Mouse (Mus musculus): ENCODE measurements around the gene Mrps16. TPM values are rescaled to one million over a fixed set of nuclear protein-coding genes. Genes with fewer than 3 reads are reported as not detected.
A peak's percentile ranks its signal among the peaks of the same experiment; 100 is the strongest.

Gene Mrps16
- polyA plus RNA-seq, 1 experiment, result 2.8 TPM

DNA sequence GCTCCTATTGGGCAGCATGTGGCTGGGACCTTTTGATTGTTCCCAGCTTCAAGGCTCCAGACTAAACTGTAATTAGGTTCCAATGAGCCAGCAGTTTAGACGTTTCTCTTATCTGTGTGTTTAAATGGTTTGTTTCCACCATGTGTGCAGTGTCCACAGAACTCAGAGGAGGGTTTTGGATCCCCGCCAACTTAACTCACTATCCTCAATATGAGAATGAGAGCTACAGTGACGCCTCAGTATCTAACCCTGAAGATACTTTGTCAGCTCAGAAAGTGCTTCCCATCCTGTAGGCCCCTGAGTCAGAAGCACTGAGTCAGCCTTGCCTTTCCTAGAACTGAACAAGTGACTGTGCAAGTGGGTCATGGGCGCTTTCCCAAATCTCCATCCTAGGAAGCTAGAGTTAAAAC, 16.3 kb downstream of the Mrps16 start:
- no peaks in the 10 kb centered on the region for H3K9me3 ChIP-seq (ENCODE audit: control insufficient read depth, low read length)
- no peak overlapping the region for H3K4me3 ChIP-seq (replicated peaks)
- TF ChIP-seq TAL1 (IDR thresholded peaks at IDR 0.05; ENCODE audit: low read length), result no peak
- no peak for TF ChIP-seq GATA1 (IDR thresholded peaks at IDR 0.05; ENCODE audit: low read length)
- no peaks in the 10 kb centered on the region for H3K27me3 ChIP-seq (ENCODE audit: control insufficient read depth)
- H3K36me3 ChIP-seq (ENCODE audit: control insufficient read depth), result peaks cover 85% of the 10 kb centered on the region
- H3K4me1 ChIP-seq (ENCODE audit: control insufficient read depth), result peaks cover 10% of the 10 kb centered on the region

DNA sequence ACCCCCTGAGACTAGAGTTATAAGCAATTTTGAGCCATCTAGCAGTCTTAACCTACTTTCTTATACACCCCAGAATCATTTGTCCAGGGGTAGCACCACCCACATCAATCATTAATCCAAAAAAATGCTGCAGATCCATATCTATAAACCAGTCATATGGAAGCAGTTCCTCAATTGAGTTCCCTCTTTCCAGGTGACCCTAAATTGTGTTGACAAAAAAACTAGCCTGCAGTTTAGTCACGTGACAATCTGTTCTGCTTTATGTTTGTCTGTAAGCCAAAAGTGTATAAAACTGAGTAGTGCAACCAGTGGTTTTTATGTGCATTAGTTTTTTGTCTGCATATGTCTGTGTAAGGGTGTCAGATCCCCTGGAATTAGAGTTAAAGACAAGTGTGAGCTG, 21.6 kb downstream of the Mrps16 start:
- H3K4me1 ChIP-seq (ENCODE audit: control insufficient read depth), result peaks cover 3% of the 10 kb centered on the region

DNA sequence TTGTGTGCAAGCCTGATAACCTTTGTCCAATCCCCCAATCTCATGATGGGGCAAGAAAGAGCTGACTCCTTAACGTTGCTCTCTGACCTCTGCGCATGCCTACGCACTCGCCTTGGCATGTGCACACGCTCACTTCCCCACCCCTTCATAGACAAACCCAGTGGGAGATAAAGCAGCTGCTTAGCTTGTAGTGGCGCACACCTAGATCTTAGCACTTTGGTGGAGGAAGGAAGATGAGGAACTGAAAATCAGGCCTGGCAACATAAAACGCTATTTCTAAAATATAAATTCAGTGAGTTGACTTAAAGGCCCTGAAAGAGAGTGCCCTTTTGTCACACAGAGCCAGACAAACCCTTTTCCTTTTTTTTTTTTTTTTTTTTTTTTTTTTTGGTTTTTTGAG, 22.6 kb downstream of the Mrps16 start:
- no peaks in the 10 kb centered on the region for H3K27me3 ChIP-seq (ENCODE audit: control insufficient read depth)
- peaks cover 41% of the 10 kb centered on the region for H3K36me3 ChIP-seq (ENCODE audit: control insufficient read depth)

More for the DNA sequence above, 21.6 kb downstream of the Mrps16 start:
- Histone ChIP-seq H3K4me3 (replicated peaks) (no peak overlapping the region), H3K27me3 (ENCODE audit: control insufficient read depth) (no peaks in the 10 kb centered on the region), H3K36me3 (ENCODE audit: control insufficient read depth) (peaks cover 50% of the 10 kb centered on the region), H3K9me3 (ENCODE audit: control insufficient read depth, low read length) (no peaks in the 10 kb centered on the region)
- TF ChIP-seq TAL1 (IDR thresholded peaks at IDR 0.05; ENCODE audit: low read length) (no peak), GATA1 (IDR thresholded peaks at IDR 0.05; ENCODE audit: low read length) (no peak)

DNA sequence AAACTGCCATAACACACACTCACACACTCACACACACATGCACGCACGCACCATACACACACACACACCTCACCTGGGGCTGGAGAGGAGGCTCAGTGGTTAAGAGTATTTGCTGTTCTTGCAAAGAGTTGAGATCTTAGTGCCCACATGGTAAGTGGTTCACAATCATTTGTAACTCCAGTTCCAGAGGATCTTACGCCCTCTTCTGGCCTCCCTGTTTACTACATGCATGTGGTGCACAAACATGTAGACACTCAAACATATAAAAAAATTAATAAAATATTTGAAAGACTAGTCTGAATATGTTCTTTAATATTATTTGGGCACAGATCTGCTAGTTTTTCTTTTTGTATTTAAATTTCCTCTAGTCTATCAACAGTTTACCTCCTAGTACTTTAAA, 25.2 kb downstream of the Mrps16 start:
- peaks cover 3% of the 10 kb centered on the region for H3K4me1 ChIP-seq (ENCODE audit: control insufficient read depth)
- H3K4me3 ChIP-seq (replicated peaks), result no peak overlapping the region
- TF ChIP-seq TAL1 (IDR thresholded peaks at IDR 0.05; ENCODE audit: low read length), result no peak
- no peak for TF ChIP-seq GATA1 (IDR thresholded peaks at IDR 0.05; ENCODE audit: low read length)
- no peaks in the 10 kb centered on the region for H3K27me3 ChIP-seq (ENCODE audit: control insufficient read depth)
- peaks cover 39% of the 10 kb centered on the region for H3K36me3 ChIP-seq (ENCODE audit: control insufficient read depth)
- no peaks in the 10 kb centered on the region for H3K9me3 ChIP-seq (ENCODE audit: control insufficient read depth, low read length)

More for the DNA sequence above, 22.6 kb downstream of the Mrps16 start:
- Histone ChIP-seq H3K4me1 (ENCODE audit: control insufficient read depth) (peaks cover 3% of the 10 kb centered on the region), H3K4me3 (replicated peaks) (no peak overlapping the region), H3K9me3 (ENCODE audit: control insufficient read depth, low read length) (no peaks in the 10 kb centered on the region)
- no peak for TF ChIP-seq GATA1 (IDR thresholded peaks at IDR 0.05; ENCODE audit: low read length)
- TF ChIP-seq TAL1 (IDR thresholded peaks at IDR 0.05; ENCODE audit: low read length), result no peak

DNA sequence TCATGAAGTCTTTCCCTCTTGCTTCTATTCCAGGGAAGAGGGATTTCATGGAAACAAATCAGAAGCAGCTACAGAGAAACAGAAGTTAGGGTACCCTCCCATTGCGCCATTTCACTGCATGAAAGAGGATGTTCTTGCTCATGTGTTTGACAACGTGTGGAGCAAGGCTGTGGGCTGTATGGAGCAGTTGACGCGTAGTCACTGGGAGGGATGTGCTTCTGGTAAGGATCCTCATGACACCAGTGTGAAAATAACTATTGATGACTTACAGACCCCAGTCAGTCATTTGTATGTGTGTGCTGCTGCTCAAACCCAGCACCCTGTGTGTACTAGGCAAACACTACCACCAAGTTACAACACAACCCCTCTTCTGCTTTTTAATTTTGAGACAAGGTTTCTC, 30.2 kb downstream of the Mrps16 start:
- H3K27me3 ChIP-seq (ENCODE audit: control insufficient read depth), result no peaks in the 10 kb centered on the region
- no peaks in the 10 kb centered on the region for H3K9me3 ChIP-seq (ENCODE audit: control insufficient read depth, low read length)
- H3K4me1 ChIP-seq (ENCODE audit: control insufficient read depth), result no peaks in the 10 kb centered on the region
- TF ChIP-seq GATA1 (IDR thresholded peaks at IDR 0.05; ENCODE audit: low read length) (no peak), TAL1 (IDR thresholded peaks at IDR 0.05; ENCODE audit: low read length) (no peak)
- no peak overlapping the region for H3K4me3 ChIP-seq (replicated peaks)
- peaks cover 49% of the 10 kb centered on the region for H3K36me3 ChIP-seq (ENCODE audit: control insufficient read depth)

DNA sequence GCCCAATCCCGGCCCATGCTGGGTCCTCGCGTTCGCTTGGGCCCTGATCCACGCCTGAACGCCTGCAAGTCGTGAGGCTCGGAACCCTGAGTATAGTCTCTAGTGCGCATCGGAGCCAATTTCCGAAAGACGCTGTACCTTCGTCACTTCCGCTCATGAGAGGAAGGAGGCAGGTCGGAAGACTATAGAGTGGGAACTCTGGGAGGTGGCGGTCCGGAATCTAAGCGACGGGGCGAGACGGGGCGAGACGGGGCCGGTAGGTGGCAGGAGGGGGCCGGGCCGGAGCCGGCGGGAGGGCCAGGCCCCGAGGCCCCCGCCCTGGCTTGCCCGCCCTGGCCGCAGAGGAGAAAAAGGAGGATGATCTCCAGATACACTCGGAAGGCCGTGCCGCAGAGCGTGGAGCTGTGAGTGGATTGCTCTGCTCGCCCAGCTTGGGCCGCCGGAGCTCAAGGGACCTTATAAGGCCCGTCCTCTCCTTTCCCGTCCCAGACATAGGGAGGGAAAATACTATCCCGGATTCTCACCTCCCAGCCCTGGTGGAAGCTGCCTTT, 45.4 kb downstream of the Mrps16 start, which contains the start of the genes Ecd and Fam149b:
Ecd (minus strand) TSS at position 131 of the 551 bp plus-strand sequence.
Fam149b (plus strand) TSS at position 172 of the 551 bp plus-strand sequence.
- Histone ChIP-seq H3K4me3 (replicated peaks) (peak within 1 kb of the TSS; percentile 97), H3K27me3 (ENCODE audit: control insufficient read depth) (no peaks in the 10 kb centered on the region)

DNA sequence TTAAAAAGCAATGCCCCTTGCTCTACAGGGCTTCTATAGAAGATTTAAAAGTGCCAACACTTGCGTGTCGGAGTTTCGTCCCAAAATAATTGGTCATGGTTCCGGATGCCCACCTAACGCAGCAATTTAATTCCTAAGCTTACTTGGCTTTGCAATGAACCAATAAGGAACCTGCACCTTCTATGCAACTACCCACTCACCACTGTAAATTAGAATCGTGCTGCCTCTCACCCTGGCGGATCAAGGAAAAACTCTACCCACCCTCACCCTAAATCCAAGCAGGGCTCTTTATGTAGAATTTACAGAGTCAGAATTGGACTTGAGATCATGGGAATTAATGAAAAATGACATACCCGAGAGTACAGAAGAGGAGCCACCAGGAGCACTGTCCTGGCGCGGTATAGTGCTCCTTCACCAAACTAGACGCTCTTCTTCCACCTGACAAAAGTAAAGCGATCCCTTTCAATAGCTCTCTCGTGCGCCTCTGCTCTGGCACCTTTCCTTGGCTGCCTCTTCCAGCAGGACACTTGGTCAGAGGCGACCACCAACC, 45.9 kb downstream of the Mrps16 start:
- Histone ChIP-seq H3K4me1 (ENCODE audit: control insufficient read depth) (peaks cover 37% of the 10 kb centered on the region), H3K9me3 (ENCODE audit: control insufficient read depth, low read length) (no peaks in the 10 kb centered on the region), H3K4me3 (replicated peaks) (peak overlapping the region; percentile 97), H3K27me3 (ENCODE audit: control insufficient read depth) (no peaks in the 10 kb centered on the region), H3K36me3 (ENCODE audit: control insufficient read depth) (peaks cover 33% of the 10 kb centered on the region)
- no peak for TF ChIP-seq TAL1 (IDR thresholded peaks at IDR 0.05; ENCODE audit: low read length)
- TF ChIP-seq GATA1 (IDR thresholded peaks at IDR 0.05; ENCODE audit: low read length), result no peak

More for the DNA sequence above, 45.4 kb downstream of the Mrps16 start, which contains the start of the genes Ecd and Fam149b:
- Histone ChIP-seq H3K36me3 (ENCODE audit: control insufficient read depth) (peaks cover 35% of the 10 kb centered on the region), H3K9me3 (ENCODE audit: control insufficient read depth, low read length) (no peaks in the 10 kb centered on the region), H3K4me1 (ENCODE audit: control insufficient read depth) (peaks cover 37% of the 10 kb centered on the region)
- TF ChIP-seq GATA1 (IDR thresholded peaks at IDR 0.05; ENCODE audit: low read length) (no peak), TAL1 (IDR thresholded peaks at IDR 0.05; ENCODE audit: low read length) (no peak)

DNA sequence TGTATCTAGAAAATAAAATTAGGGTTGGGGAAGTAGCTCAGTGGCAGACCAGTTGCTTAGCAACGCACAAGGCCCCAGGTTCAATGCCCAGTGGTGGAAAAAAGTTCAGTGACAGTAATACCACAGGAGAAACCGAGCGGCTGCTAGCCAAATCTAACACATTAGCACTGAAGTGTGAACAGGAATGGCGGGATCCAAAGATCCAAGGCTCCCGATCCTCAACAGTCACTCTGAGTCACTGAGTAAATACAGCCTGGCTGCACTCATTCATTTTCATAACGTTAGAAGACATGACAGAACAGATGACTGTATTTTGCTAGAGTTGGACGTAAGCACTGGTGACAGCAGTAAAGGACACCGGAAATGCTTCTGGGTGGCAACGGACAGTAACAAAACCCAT, 47.5 kb downstream of the Mrps16 start:
- Histone ChIP-seq H3K4me3 (replicated peaks) (no peak overlapping the region), H3K36me3 (ENCODE audit: control insufficient read depth) (peaks cover 45% of the 10 kb centered on the region)
- TF ChIP-seq TAL1 (IDR thresholded peaks at IDR 0.05; ENCODE audit: low read length) (no peak), GATA1 (IDR thresholded peaks at IDR 0.05; ENCODE audit: low read length) (no peak)

DNA sequence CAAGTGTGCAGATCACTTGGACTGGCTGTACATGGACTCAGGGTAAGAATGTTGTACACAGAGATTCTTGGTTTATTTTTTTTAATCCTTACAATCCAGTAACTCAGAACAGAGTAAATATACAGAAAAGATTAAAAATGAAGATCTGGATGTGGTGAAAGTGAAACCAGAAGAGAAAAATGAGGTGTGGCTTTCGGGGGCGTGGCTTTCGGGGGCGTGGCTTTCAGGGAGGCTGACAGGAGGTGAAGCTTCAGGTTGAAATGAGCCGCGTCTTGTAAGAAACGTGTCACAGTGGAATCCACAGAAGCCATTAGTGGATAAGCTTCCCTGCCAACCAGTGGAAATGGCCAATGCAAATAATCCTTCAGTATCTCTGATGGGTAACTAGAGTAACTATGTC, 52.6 kb downstream of the Mrps16 start:
- Histone ChIP-seq H3K36me3 (ENCODE audit: control insufficient read depth) (peaks cover 73% of the 10 kb centered on the region), H3K9me3 (ENCODE audit: control insufficient read depth, low read length) (no peaks in the 10 kb centered on the region), H3K27me3 (ENCODE audit: control insufficient read depth) (no peaks in the 10 kb centered on the region), H3K4me1 (ENCODE audit: control insufficient read depth) (peaks cover 19% of the 10 kb centered on the region), H3K4me3 (replicated peaks) (peak overlapping the region; percentile 47)
- no peak for TF ChIP-seq GATA1 (IDR thresholded peaks at IDR 0.05; ENCODE audit: low read length)
- TF ChIP-seq TAL1 (IDR thresholded peaks at IDR 0.05; ENCODE audit: low read length), result no peak

More for the DNA sequence above, 47.5 kb downstream of the Mrps16 start:
- H3K4me1 ChIP-seq (ENCODE audit: control insufficient read depth), result peaks cover 40% of the 10 kb centered on the region
- H3K9me3 ChIP-seq (ENCODE audit: control insufficient read depth, low read length), result no peaks in the 10 kb centered on the region
- no peaks in the 10 kb centered on the region for H3K27me3 ChIP-seq (ENCODE audit: control insufficient read depth)
